20 mouse cellular contexts compared by ENCODE assay signal in genomic region chr16:50907732-50908131, GRCm38 (mm10).
"Had no signal": no experiment of that assay in that cellular context is flagged by ENCODE, and none has a peak within 500 bp of the region (broad histone marks: within the 10 kb centered on the region; RNA-seq: fewer than 3 reads in every experiment).

No protein-coding gene starts in this region.

- H3K9me3 ChIP-seq: limb, embryonic 12.5 days; limb, embryonic 15.5 days; neural tube, embryonic 13.5 days; stomach, embryonic 15.5 days had no signal

- H3K36me3 ChIP-seq: limb, embryonic 12.5 days; limb, embryonic 15.5 days; neural tube, embryonic 13.5 days; stomach, embryonic 15.5 days had no signal

- H3K4me2 ChIP-seq: limb, embryonic 12.5 days; limb, embryonic 15.5 days; liver, embryonic 11.5 days; lung, embryonic 14.5 days; neural tube, embryonic 13.5 days; stomach, embryonic 15.5 days had no signal

- DNase-seq: kidney, adult 18-20 months; kidney, adult 9 months; kidney, postnatal 14 days; kidney, postnatal 4 days; left cerebral cortex, postnatal 4 days; liver, postnatal 0 days; lung, embryonic 14.5 days; retina, postnatal 1 day; spleen, adult 18-20 months; thymus, adult 18-20 months; thymus, postnatal 36 days had no signal

- H3K4me1 ChIP-seq: limb, embryonic 12.5 days; limb, embryonic 15.5 days; neural tube, embryonic 13.5 days; stomach, embryonic 15.5 days had no signal

- H3K4me3 ChIP-seq: limb, embryonic 12.5 days; limb, embryonic 15.5 days; myocyte; neural tube, embryonic 13.5 days; stomach, embryonic 15.5 days had no signal

- H3K27me3 ChIP-seq: limb, embryonic 12.5 days; limb, embryonic 15.5 days; neural tube, embryonic 13.5 days; stomach, embryonic 15.5 days had no signal

- H3K27ac ChIP-seq: limb, embryonic 12.5 days; limb, embryonic 15.5 days; liver, embryonic 14.5 days; macrophage; neural tube, embryonic 13.5 days; stomach, embryonic 15.5 days had no signal

- ATAC-seq: liver, postnatal 0 days; lung, postnatal 0 days had no signal

- H3K9ac ChIP-seq: limb, embryonic 12.5 days; limb, embryonic 15.5 days; liver, embryonic 14.5 days; liver, postnatal 0 days; lung, embryonic 14.5 days; neural tube, embryonic 13.5 days; stomach, embryonic 15.5 days had no signal
